Mouse (Mus musculus) forebrain, embryonic 16.5 days (tissue): ENCODE measurements around the gene Csf3. TPM values are rescaled to one million over a fixed set of nuclear protein-coding genes. Genes with fewer than 3 reads are reported as not detected.
"Not testable (repeated sequence)": the region's sequence is repeated elsewhere in the genome, so short reads cannot be mapped to it uniquely, and the experiment has no call there.

Experiments
- ATAC-seq: fragments of 200-750 bp; cut with Nextera tagmentation; 2 replicates; pipeline ENCODE4 v1.8.0; 2017; ENCODE audit warnings: mild to moderate bottlenecking, moderate library complexity
- H3K27ac ChIP-seq: fragments of 300-500 bp; sonication (generic); 2 replicates; pipeline ENCODE4 v1.5.1; 2014; ENCODE audit warnings: low read length, control low read depth
- H3K27me3 ChIP-seq: fragments of 300-500 bp; sonication (generic); replicated peaks from 2 replicates; pipeline ENCODE4 v1.6.1; 2014; ENCODE audit warnings: low read length; ENCODE audit not compliant: control insufficient read depth, insufficient read depth
- H3K36me3 ChIP-seq: fragments of 300-500 bp; sonication (generic); 2 replicates; pipeline ENCODE4 v1.6.1; 2014; ENCODE audit not compliant: control insufficient read depth, insufficient read depth
- H3K4me1 ChIP-seq: fragments of 300-500 bp; sonication (generic); replicated peaks from 2 replicates; pipeline ENCODE4 v1.6.1; 2014; ENCODE audit warnings: low read length; ENCODE audit not compliant: control insufficient read depth, insufficient read depth
- H3K4me2 ChIP-seq: fragments of 300-500 bp; sonication (generic); 2 replicates; pipeline ENCODE4 v1.6.1; 2014; ENCODE audit warnings: mild to moderate bottlenecking, low read length, control low read depth
- H3K4me3 ChIP-seq: fragments of 300-500 bp; sonication (generic); replicated peaks from 2 replicates; pipeline ENCODE4 v1.5.1; 2014; ENCODE audit warnings: mild to moderate bottlenecking, low read length, control low read depth
- H3K9ac ChIP-seq: fragments of 300-500 bp; sonication (generic); replicated peaks from 2 replicates; pipeline ENCODE4 v1.6.1; 2014; ENCODE audit warnings: low read depth, low read length, control low read depth
- H3K9me3 ChIP-seq: fragments of 300-500 bp; sonication (generic); 2 replicates; pipeline ENCODE4 v1.6.1; 2016; ENCODE audit warnings: low read length; ENCODE audit not compliant: control insufficient read depth
- WGBS: fragments of 180-500 bp; shearing (Covaris S2); extraction: QIAGEN DNeasy Blood & Tissue Kit; methylation state at CpG from one replicate; pipeline ENCODE4 v1.1.7; 2014; 5-methylcytosine and 5-hydroxymethylcytosine counted together
- polyA plus RNA-seq: library from polyadenylated mRNA; unstranded; fragments of >200 nt; fragmentation: Nextera tagmentation; extraction: Ambion mirVana; gene quantifications from 2 replicates; pipeline ENCODE4 v1.2.1, GENCODE M21; 2015

Csf3 gene
- polyA plus RNA-seq, 1 experiment from 2014 or later = not detected

- H3K9me3 ChIP-seq = 0 out of 2 replicates have a peak, but pooled peaks cover 2% of the 10 kb centered on the region
- peaks cover 33% of the 10 kb centered on the region for H3K4me1 ChIP-seq
- no peak overlapping the region for H3K4me2 ChIP-seq
- no peaks in the 10 kb centered on the region for H3K27me3 ChIP-seq
- no peak overlapping the region for H3K9ac ChIP-seq
- no peaks in the 10 kb centered on the region for H3K36me3 ChIP-seq
- H3K27ac ChIP-seq = peak overlapping the region; percentile 91
- no peak for ATAC-seq
- no peak overlapping the region for H3K4me3 ChIP-seq
- 63% methylated on average over 4 of the region's 4 CpGs for WGBS
Observed at GRCm38 (mm10) chr11:98735111-98735510, 34.0 kb downstream of the Csf3 start.

DNA sequence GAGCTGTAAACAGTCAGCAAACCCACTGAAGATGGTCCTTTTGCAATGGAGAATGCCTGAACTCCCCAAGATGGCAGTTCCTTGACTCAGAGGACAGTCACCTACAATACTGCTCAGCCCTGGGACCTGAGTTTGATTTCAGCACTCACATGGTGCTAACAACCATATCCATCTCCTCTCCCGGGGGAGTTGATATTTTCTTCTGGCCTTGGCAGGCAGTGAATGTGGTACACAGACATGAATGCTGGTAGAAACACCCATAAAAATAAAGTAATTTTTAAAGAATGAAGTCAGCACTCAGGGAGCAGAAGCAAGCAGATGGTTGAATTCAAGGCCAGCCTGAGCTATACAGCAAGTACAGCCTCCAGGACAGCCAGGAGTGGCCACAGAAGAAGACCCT lies 35.1 kb downstream of the Csf3 start:
- Histone ChIP-seq H3K27me3 (no peaks in the 10 kb centered on the region), H3K27ac (no peak overlapping the region; the same call in 1 of the 2 replicates), H3K4me3 (no peak overlapping the region), H3K4me2 (no peak overlapping the region), H3K4me1 (peaks cover 35% of the 10 kb centered on the region), H3K9ac (no peak overlapping the region), H3K36me3 (no peaks in the 10 kb centered on the region), H3K9me3 (0 out of 2 replicates have a peak, but pooled peaks cover 2% of the 10 kb centered on the region)
- no peak for ATAC-seq
- 83% methylated on average over 1 of the region's 1 CpGs for WGBS

DNA sequence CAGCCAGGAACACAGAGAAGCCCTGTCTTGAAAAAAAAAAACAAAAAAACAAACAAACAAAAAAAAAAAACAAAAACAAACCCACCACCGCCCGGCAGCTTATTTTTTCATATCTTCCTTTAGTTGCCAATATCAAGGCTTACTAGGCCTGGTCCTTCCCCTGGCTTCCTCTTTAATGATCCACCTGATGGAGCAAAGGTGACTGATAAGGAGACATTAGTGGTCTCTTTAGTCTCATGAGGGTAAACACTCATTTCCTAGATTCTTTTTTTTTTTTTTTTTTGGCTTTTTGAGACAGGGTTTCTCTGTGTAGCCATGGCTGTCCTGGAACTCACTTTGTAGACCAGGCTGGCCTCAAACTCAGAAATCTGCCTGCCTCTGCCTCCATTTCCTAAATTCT lies 36.2 kb downstream of the Csf3 start:
- H3K4me1 ChIP-seq = peaks cover 31% of the 10 kb centered on the region
- H3K9ac ChIP-seq, H3K36me3 ChIP-seq, H3K4me3 ChIP-seq, H3K9me3 ChIP-seq, ATAC-seq, H3K27me3 ChIP-seq, H3K4me2 ChIP-seq, H3K27ac ChIP-seq: not testable (repeated sequence)
- 93% methylated on average over 2 of the region's 2 CpGs for WGBS

DNA sequence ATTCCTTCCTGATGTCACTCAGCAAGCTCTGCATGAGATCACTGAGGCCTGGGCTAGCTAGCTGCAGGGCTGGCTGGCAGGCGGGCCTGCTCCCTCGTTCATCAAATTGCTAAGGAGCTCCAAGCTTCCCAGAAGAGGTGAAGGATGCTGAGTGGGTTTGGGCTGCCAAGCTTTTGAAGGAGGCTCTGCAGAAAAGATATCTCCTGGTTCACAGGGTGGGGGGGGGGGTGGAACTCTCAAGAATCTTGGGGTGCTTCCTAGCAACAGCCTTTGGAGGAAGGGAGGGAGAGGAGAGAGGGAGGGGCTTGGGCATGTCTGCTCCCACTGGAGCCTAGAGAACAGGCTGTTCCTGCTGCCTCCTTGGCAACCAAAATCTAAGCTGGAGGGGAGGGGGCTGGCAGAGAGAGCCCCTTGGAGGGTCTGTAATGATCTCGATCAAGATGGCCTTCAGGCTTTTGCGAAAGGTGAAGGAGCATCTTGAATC lies 37.4 kb downstream of the Csf3 start:
- H3K4me2 ChIP-seq = peak overlapping the region; percentile 29
- H3K9ac ChIP-seq = peak overlapping the region; percentile 26; the same call in 1 of the 2 replicates
- no peaks in the 10 kb centered on the region for H3K36me3 ChIP-seq
- peak; percentile 61 for ATAC-seq
- H3K27ac ChIP-seq = peak overlapping the region; percentile 93
- H3K4me1 ChIP-seq = peaks cover 38% of the 10 kb centered on the region
- no peaks in the 10 kb centered on the region for H3K27me3 ChIP-seq
- H3K4me3 ChIP-seq = no peak overlapping the region
- 0 out of 2 replicates have a peak, but pooled peaks cover 2% of the 10 kb centered on the region for H3K9me3 ChIP-seq
- WGBS = 17% methylated on average over 4 of the region's 4 CpGs

GRCm38 (mm10) chr11:98738925-98739324 lies 37.9 kb downstream of the Csf3 start:
- peak overlapping the region; percentile 29 for H3K4me2 ChIP-seq
- WGBS = 67% methylated on average over 8 of the region's 9 CpGs

DNA sequence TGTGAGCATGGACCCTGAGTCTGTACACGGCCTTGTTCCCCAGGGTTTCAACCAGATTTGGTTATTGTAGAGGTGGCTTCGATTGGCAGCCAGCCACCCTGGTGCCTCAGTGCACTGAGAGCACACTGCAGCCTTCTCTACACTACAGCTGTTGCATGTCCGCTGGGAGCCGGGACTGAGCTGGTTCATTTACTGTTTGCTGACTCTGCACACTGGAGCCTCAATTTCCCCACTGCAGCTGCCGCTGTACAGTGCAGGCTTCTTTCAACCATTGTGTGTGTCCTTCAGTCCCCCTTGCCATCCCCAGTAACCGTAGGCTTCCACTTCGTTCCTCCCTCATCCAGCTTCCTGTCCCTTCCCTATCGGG lies 38.9 kb downstream of the Csf3 start:
- no peaks in the 10 kb centered on the region for H3K9me3 ChIP-seq
- peak overlapping the region; percentile 74 for H3K4me2 ChIP-seq
- peak overlapping the region; percentile 99 for H3K27ac ChIP-seq
- H3K36me3 ChIP-seq = no peaks in the 10 kb centered on the region
- peak; percentile 13; the same call in 1 of the 2 replicates for ATAC-seq
- H3K4me3 ChIP-seq = peak overlapping the region; percentile 93
- no peaks in the 10 kb centered on the region for H3K27me3 ChIP-seq
- WGBS = 3% methylated on average over 8 of the region's 8 CpGs
- H3K4me1 ChIP-seq = peaks cover 53% of the 10 kb centered on the region
- peak overlapping the region; percentile 98 for H3K9ac ChIP-seq

More at GRCm38 (mm10) chr11:98738925-98739324, 37.9 kb downstream of the Csf3 start:
- Histone ChIP-seq H3K27ac (peak overlapping the region; percentile 93), H3K9ac (peak overlapping the region; percentile 26; the same call in 1 of the 2 replicates), H3K4me1 (peaks cover 42% of the 10 kb centered on the region), H3K27me3 (no peaks in the 10 kb centered on the region), H3K9me3 (0 out of 2 replicates have a peak, but pooled peaks cover 2% of the 10 kb centered on the region), H3K4me3 (no peak overlapping the region), H3K36me3 (no peaks in the 10 kb centered on the region)
- ATAC-seq = no peak

DNA sequence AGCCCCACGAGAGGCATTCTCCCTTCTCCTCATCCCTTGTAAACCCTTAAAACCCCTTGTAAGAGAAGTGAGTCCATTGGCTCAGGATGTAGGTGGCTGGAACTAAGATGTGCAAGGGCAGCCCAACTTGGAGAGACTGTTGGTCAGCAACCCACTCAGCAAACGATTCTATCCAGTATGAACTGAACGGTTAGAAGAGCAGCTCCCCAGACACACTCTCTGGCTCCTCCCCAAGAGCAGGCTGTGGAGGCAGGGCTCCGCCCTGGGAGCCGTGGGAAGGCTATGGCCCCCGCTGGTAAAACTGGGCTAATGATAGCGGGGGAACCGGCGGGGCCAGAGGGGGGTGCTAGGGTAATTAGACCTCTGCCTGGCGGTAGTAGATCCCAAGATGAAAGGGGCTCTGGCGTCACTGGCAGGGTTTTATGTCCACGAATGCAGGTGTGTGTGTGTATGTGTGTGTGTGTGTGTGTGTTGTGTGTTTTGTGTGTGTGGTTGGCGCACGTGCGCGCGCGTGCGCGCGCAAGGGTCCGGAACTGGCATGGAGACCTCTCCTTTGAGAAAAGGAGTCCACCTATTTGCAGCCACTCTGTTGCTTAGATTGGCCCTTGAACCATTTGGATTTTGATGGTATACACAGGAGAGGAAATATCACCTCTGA lies 39.5 kb downstream of the Csf3 start, which contains the start of gene Thra:
Thra (plus strand) TSS at position 246 of the 658 bp plus-strand sequence.
- 0% methylated on average over 22 of the region's 22 CpGs for WGBS
- Histone ChIP-seq H3K4me2 (peak within 1 kb of the TSS; percentile 74), H3K36me3 (no peaks in the 10 kb centered on the region), H3K27me3 (no peaks in the 10 kb centered on the region), H3K9me3 (no peaks in the 10 kb centered on the region), H3K27ac (peak within 1 kb of the TSS; percentile 99), H3K4me3 (peak within 1 kb of the TSS; percentile 93), H3K4me1 (peaks cover 58% of the 10 kb centered on the region), H3K9ac (peak within 1 kb of the TSS; percentile 98)
- peak; percentile 34; the same call in 1 of the 2 replicates for ATAC-seq

- H3K9ac ChIP-seq = peak overlapping the region; percentile 98
- H3K27me3 ChIP-seq = no peaks in the 10 kb centered on the region
- H3K4me3 ChIP-seq = peak overlapping the region; percentile 93
- peak overlapping the region; percentile 74 for H3K4me2 ChIP-seq
- ATAC-seq = no peak
- H3K36me3 ChIP-seq = no peaks in the 10 kb centered on the region
- peak overlapping the region; percentile 99 for H3K27ac ChIP-seq
- no peaks in the 10 kb centered on the region for H3K9me3 ChIP-seq
- WGBS = under 1% methylated on average over 17 of the region's 17 CpGs
- H3K4me1 ChIP-seq = peaks cover 64% of the 10 kb centered on the region
Observed at GRCm38 (mm10) chr11:98741051-98741620, 40.1 kb downstream of the Csf3 start.

- Histone ChIP-seq H3K9ac (peak overlapping the region; percentile 98), H3K36me3 (no peaks in the 10 kb centered on the region), H3K4me2 (peak overlapping the region; percentile 96), H3K27me3 (no peaks in the 10 kb centered on the region), H3K9me3 (no peaks in the 10 kb centered on the region), H3K27ac (peak overlapping the region; percentile 99), H3K4me3 (peak overlapping the region; percentile 93), H3K4me1 (peaks cover 71% of the 10 kb centered on the region)
- ATAC-seq = peak; percentile 70
- WGBS = under 1% methylated on average over 59 of the region's 86 CpGs
Observed at GRCm38 (mm10) chr11:98741622-98742396, 40.7 kb downstream of the Csf3 start.
